Mouse (Mus musculus) kidney, adult 18-20 months (tissue): ENCODE data around the gene Brd2.
A peak's percentile ranks its signal among the peaks of the same experiment; 100 is the strongest.

Experiments
- DNase-seq: peaks from one replicate; pipeline ENCODE4 v3.0.0; 2021

Brd2 gene

GRCm38 (mm10) chr17:34079002-34079401 is 43.4 kb downstream of the Brd2 start:
- DNase-seq, result no peak

- DNase-seq, result no peak
Measured at GRCm38 (mm10) chr17:34078148-34078547, 44.3 kb downstream of the Brd2 start.

- peak; percentile 75 for DNase-seq
Measured at GRCm38 (mm10) chr17:34077549-34077948, 44.9 kb downstream of the Brd2 start.

GRCm38 (mm10) chr17:34075271-34075670 is 47.2 kb downstream of the Brd2 start:
- DNase-seq, result peak; percentile 78

GRCm38 (mm10) chr17:34072091-34072490 is 50.3 kb downstream of the Brd2 start:
- DNase-seq, result no peak

GRCm38 (mm10) chr17:34068864-34069263 is 53.6 kb downstream of the Brd2 start:
- no peak for DNase-seq
